Mouse (Mus musculus): ENCODE results near the gene Glce. TPM values are rescaled to one million over a fixed set of nuclear protein-coding genes. Genes with fewer than 3 reads are reported as not detected.

Glce gene
- total RNA-seq, 2 experiments from 2014 or later, result 11.7 TPM

DNA sequence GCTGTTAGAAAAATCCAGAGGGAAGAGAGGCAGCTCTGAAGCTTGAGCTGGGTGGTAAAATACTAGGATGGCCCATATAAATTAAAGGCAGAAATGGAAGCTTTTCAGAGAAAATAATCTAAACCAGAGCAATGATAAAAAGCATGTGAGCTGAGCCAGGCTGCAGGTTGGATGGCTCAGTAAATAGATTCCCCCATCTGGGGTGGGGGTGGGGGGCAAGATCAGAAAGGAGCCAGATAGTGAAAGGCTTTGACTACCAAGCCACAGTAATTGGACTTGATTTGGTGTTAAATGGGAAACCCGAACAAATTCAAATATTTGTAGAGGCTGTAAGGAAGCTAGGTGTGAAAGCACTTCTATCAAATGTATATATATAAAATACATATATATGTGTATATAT is 1.8 kb upstream of the Glce start:
- no peak for DNase-seq
- intact Hi-C loops (cut with DNase I), result loop anchor here (5.0 to 10.0 kb wide), 3 partner anchors 78 to 221 kb away; partner anchors contain the start of genes Anp32a and Kif23

DNA sequence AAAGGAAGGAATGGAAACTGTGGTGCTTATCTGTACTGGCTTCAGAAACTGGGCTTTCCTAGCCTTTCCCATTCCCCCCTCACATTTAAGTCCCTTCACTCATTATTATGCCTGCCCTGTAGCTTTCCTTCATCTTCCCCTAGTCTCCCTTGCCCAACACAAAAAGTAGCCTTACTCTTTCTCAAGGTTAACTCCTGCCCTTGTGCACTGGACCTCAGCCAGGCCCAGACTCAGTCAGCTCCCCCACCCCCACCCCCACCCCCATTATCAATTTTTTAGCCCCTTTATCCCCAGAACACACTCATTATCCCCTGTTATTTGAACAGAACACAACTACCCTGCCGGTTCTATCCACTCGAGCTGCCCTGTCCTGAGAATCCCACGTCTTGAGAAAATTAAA is 1.0 kb upstream of the Glce start:
- no peak for DNase-seq
- intact Hi-C loops (cut with DNase I), result loop anchor here (2.0 to 10.0 kb wide), 4 partner anchors 79 to 221 kb away; partner anchors contain the start of genes Anp32a and Kif23

DNA sequence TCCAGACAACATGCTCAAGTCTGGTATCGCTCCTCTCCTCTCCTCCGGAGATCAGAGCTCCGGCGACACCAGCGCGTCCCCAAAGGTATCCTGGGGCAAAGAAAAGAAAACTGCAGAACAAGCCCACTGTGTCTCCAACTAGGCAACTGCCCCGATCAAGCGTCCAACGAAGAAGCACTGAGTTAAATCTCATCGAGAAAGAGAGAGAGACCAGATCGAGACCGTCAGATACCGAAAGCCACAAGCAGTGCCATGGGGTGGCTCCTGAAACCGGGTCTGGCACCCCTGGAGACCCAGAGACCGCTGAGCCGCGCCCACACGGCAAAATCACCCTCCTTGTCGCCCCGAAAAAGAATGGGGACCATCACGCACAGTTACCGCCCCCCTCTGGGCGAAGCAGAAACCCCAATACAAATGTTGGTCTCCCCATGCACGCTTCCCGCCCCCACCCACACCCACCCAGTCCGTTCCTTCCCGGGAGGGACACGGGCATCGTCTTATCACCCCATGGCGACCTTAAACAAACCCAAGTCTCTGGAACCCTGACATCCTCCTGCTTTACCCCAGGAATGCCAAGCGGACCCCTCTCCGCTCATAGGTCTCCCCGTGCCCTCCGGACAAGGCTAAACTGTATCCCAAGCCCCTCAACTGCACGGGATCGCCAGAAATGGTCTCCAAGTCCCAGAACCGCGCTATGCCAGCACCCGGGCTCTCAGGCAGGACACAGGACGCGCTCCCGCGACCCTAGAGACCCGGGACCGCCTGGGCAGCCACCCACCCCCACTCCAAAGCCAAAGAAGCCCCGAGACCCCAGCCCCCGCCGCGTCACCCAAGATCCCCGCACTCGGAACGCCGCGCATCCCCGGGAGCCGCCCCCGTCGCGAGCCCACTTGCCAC is 656 bp downstream of the Glce start:
- intact Hi-C loops (cut with DNase I), result loop anchor here (2.0 to 10.0 kb wide), 5 partner anchors 81 to 223 kb away; partner anchors contain the start of genes Anp32a and Kif23

DNA sequence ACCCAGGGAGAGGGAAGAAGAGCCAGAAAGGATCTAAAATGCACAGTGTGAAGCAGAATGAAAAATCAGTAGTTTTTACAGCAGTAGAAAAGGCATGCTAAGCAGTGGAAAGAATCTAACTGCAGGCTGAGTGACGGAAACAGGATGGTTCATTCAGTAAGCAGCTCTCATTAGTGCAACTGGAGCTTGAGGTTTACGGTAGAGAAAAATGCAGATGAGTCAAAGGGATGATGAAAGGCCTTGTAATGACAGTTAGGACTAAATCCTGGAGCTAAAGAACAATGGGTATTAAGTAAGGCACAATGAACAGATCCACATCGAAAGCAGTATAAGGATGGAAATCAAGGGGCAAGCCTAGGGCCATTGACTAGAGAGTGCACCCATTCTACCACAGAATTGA is 3.7 kb downstream of the Glce start:
- DNase-seq, result no peak
- intact Hi-C loops (cut with DNase I), result no loop called here

More for the DNA sequence above, 656 bp downstream of the Glce start:
- DNase-seq, result peak; percentile 40

DNA sequence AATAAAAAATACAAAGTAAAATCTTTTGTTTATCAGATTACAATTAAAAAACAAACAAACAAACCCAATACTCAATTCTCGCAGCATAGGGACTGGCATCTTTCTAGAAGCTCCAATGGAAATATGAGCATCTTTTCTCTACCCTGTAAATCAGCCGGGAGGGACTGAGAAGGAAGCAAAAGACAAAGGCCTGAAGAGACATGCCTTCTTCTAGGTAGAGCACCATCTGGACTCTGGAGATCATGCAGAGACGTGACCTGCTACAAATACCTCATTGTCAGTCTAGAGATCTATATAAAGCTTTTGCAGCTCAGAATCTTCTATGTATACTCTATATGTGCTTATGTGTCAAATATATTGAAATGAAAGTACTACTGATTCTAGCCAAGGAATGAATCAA is 6.6 kb downstream of the Glce start:
- intact Hi-C loops (cut with DNase I), result no loop called here
- DNase-seq, result no peak

DNA sequence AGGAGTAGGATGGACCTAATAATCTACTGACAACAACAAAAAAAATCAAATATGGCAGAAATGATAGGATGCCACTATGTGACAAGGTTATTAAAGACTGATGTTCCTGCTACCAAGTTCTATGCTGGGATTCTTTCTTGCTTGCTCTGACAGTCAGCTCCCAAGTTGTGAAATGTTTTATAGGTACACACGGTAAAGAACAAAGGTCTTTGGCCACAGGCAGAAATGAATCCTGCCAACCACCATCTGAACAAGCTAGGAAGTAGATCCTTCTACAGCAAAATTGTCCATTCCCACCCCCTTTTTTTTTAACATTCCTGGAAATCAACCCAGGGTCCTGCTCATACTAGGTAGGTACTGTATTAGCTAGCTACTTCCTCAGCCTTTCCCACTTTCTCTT is 25.9 kb downstream of the Glce start:
- intact Hi-C loops (cut with DNase I), result no loop called here

DNA sequence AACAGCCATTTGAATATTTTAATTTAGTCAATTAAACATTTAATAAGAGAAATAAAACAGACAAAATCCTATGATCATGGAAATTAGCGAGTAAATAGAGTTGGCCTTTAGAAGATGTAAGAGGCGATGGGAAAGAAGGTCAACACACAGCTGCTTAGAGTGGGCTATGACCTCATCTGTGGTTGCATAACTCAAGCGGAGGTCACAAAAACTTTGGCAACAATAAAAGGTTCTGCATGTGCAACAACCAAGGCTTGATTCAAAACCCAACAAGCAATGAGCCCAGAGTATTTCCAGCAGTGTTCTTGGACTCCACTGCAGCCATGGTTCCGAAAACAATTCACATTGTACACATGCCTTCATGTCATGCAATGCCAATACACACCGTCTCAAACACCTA is 30.9 kb downstream of the Glce start:
- DNase-seq, result peak; percentile 16 to 39
- intact Hi-C loops (cut with DNase I), result no loop called here

More for the DNA sequence above, 25.9 kb downstream of the Glce start:
- no peak for DNase-seq

DNA sequence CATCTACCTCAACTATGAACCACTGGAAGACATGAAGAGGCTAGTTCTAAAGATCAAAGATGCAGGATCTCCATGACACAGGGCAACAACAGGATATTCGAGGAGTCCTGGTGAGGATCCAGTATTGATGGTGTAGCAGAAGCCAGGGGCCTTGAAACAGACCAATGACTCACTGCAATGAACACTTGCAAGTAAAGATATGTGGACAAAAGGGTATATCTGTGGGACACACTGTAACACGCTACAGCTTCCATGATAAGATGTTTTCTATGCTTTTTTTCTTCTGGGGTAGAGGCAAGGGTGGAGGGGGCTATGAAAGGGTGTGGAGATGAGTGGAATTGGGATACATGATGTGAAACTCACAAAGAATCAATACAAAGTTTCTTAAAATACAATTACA is 36.9 kb downstream of the Glce start:
- no peak for DNase-seq
- intact Hi-C loops (cut with DNase I), result no loop called here

DNA sequence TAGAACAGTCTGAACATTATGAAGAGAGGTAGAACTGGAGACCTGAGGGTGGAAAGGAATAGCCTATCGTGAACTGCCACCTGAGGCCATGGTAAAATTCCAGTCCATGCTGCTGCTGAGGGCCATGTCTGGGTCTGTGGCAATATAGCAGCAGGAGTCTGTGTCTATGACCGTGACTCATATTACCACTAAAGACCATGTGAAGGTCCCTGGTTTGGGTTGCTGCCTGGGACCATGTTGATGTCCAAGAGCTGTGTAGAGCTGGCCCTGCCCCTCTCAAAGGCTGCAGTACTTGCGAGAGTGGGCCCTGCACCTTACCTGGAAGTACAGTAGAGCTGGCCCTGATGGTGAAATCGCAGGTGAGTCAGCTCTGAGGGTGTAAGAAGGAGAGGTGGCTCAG is 37.6 kb downstream of the Glce start:
- intact Hi-C loops (cut with DNase I), result no loop called here
- DNase-seq, result no peak

DNA sequence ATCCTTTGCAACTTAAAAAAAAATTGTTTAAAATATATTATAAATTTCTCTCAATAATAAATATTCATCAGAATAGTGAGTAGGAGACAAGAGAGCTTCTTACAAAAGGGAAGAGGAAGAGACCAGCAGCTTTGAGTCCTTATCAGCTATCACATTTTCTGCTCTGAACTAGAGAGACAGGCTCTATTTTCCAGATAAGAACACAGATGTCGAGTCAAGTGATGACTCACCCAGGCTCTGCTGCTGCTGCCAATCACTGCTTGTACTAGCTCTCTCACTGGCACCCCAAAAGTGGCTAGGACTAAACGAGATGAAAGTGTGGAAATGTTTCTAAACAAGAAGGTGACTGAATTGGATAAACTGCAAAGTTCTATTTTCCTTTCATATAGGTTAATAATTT is 39.5 kb downstream of the Glce start:
- no peak for DNase-seq
- intact Hi-C loops (cut with DNase I), result no loop called here

DNA sequence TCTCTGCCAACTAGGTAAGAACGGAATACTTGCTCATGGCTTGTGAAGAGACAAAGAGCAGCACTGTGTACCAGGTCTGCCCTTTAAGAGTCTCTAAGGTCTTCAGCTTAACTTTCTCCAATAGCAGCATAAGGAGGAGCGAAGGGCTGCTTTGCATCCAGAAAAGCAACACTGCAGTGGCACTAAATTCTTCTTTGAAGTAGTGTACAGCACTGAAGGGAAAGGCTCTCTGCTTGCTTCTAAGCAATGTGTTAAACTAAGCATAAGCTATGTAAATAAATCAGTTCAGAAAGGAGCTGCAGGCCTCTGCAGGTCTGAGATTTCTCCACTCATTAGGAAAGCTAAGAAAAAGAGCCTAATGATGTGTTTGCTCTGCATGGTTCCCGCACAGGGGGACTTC is 40.9 kb downstream of the Glce start:
- intact Hi-C loops (cut with DNase I), result no loop called here

DNA sequence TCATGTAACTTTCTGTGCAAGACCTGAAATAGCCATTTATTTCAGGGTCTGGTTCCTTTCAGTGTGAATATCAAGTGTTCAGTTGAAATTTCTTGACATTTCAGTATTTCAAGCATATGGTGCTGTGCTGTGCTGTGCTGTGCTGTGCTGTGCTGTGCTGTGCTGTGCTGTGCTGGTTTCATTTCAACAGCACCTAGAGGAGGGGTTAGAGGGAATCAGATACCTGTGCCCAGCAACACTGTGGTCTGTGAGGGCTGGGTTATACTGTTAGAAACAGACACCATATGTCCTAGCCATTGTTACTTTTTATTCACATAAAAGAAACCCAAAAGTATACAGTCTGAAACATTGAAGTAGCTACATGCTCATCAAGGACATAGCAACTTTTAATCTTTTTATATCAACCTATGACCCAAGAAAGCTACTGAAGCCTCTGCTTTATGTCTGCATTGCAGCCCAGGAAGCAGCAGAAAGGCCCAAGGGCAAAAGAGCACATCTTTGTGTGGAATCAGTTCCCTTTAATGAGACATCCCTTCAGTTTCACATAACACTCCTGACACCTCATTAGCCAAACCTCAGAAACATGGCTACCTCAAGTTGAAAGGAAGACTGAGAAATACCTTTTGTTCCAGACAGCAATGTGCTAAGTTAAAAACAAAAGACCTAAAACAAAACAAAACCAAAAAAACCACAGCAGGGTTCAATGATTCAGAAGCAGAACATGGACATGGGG is 42.3 kb downstream of the Glce start:
- intact Hi-C loops (cut with DNase I), result no loop called here

More for the DNA sequence above, 40.9 kb downstream of the Glce start:
- no peak for DNase-seq

DNA sequence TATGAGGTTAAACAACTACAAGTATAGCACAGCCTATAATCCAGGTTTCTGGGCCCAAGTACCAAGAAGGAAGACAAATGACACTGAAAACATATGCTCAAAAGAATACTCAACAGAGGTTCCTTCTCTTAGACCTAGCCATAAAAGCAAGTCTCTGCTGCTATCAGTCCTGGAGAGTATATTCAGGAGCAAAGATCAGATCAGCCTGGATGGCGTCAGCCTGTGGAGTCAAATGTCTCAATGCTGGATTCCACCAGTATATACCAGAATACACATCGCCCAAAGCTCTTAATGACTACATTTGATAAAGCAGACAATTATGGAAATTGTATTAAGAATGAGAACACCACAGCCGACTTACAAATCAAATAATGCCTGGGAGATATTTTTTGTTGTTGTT is 60.2 kb downstream of the Glce start:
- no peak for DNase-seq
- intact Hi-C loops (cut with DNase I), result no loop called here

More for the DNA sequence above, 42.3 kb downstream of the Glce start:
- DNase-seq, result no peak

DNA sequence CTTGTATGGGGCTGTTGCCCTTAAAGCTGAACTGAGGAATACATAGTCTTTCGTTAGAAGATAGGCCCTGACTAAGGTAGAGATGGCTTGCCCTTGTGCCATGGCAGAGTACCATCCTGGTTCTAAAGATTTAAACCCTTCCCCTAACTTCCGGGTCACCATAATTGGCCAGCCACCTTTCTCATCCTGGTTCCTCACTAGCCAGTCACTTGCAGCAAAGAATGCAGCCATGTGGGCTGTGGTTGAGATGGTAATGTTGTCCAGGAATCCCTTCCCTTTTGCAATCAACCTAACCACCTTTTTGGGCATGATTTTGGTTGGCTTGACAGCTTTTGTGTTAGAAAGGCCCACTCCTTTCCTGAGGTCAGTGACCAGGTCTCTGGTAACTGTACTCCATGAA is 62.0 kb downstream of the Glce start:
- intact Hi-C loops (cut with DNase I), result no loop called here
- DNase-seq, result no peak

DNA sequence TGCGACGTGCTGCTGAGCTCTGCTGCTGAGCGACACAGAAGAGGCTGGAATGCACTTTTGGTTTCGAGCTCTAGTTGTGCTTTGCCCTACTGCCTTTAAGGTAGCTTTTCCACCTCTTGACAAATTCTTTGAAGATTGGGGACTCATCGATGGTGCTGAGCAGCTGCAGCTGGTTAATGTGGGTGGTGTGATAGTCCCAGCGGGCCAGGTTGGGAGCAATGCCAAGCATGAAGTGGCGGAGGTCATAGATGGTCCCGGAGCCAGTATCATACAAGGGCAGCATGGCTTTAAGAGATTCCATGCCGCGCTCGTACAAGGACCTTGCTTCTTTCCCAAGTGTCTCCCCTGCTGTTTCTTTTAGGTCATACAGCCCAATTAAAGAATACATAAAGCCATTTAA is 62.5 kb downstream of the Glce start:
- DNase-seq, result peak; percentile 39 to 44
- intact Hi-C loops (cut with DNase I), result no loop called here

DNA sequence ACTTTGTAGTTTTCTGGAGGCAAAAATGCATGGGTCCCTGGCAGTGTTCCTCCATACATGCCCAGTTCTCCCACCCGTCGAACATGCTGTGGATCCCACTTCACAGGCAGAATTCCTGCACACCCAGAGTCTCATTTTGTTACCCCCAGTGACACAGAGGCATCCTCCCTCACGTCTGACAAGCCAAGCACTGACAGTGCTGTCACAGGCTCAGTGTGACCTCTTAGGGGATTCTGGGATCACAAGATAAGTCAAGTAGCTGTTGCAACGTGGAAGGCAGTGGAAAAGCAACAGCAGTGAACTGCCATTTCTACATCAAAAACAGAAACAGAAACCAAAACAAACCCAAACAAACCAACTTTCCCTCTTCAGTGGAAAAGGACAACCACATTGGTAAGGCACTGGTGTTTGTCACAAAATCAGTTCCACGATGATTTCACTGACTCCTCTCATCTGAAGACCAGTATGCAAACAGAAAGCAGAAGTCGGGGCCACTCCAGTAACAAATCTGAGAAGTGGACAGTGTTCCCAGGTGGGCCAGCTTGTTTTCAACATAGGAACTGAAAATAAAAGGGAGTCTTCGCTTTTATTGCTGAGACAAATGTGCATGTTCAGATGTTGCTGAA is 64.5 kb downstream of the Glce start:
- DNase-seq, result no peak
- intact Hi-C loops (cut with DNase I), result no loop called here

DNA sequence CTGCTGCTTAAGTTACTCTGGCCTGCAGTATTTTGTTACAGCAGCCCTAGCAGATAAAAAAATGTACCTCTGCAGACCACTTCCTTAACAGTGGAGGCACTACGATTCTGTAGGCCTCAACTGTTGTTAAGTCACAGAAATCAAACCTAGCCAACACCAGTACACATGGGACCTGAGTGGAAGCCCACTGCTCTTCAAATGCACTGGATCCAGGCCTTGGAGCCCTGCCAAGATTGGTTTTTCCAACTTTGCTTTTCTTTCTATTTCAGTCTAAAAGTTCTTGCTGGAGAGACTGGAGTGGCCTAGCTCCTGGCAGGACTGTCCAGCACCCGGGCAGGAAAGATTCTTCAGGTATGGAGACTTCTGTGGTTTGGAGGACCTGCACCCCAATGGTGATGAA is 66.2 kb downstream of the Glce start:
- intact Hi-C loops (cut with DNase I), result no loop called here
- DNase-seq, result no peak

DNA sequence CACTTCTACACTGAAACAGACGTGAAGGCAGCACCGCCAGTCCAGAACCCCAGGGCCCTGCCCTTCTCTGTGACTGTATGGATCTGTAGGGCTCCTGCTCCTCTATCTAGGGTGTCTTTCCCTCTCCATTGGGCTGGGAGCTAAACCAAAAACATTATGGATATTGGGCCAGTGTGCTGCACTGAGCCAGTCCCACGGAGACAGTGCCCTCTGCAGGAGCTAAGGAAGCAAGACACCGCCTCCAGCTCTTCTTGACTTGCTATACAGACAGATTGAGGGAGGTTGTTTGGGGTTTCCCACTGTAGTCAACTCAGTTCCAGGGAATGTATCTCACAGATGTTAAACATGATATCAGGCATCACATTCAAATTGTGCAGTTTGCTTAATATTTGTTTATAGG is 71.7 kb downstream of the Glce start:
- intact Hi-C loops (cut with DNase I), result no loop called here

DNA sequence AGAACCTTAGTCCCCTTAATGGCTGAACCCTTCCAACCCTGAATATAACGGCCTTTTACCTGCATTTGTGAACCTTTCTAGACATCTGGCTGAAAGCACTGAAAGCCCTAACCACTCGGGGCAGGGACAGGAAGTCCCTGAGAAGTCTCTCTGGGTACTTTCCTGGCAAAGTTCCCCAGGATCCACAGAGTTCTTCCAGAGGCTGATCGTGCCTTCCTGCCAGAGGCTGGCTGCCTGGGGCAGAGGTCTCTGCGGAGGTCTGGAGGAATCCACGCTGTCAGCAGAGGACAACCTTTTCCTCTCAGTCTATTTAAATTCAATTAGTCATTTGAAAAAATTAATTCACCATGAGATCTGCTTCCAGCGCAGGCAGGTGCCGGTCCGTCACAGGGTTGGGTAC is 73.3 kb downstream of the Glce start:
- intact Hi-C loops (cut with DNase I), result no loop called here
- no peak for DNase-seq

More for the DNA sequence above, 71.7 kb downstream of the Glce start:
- no peak for DNase-seq

DNA sequence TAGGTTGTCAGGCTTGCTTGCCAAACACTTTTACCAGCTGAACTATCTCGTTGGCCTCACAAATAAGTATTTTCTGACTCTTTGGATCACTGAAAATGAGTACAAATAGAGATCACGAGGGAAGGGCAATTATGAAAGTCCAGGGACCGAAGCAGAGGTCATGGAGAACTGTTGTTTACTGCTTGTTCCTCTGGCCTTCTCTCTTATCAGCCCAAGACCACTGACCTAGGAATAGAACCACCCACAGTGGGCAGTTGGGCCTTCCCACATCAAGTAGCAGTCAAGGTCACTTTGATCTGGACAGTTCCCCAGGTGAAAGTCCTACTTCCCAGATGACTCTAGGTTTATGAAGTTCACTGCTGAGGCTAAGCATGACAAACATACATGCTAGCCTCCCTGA is 80.3 kb downstream of the Glce start:
- intact Hi-C loops (cut with DNase I), result no loop called here
- DNase-seq, result no peak

DNA sequence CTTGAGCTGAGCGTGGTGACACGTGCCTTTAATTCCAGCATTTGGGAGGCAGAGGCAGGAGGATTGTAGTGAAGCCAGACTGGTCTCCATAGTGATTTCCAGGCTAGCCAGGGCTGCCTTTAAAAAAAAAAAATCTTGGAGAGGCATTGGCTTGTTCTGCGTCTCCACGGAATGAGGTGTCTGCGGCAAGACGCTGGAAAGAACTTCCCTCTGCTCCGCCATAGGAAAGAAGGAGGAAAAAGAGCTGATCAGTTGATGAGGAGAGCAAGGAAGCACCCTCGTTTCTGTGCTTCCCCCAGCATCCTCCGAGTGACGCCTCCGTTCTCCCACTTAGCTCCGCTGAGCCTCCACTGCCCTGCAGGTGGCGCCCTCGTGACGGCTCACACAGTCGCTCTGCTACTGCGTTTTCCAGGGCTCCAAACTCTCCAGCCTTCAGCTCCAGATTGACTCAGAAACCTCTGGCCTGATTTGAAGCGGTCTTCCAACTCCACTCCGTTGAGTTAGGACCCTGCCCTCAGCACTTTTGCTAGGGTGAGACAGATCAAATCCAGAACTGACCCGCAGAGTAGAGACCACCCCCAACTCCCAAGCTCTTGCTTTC is 82.3 kb downstream of the Glce start:
- intact Hi-C loops (cut with DNase I), result loop anchor here (1.0 to 2.0 kb wide), 2 partner anchors 83 to 204 kb away; partner anchors contain the start of gene Glce
- peak; percentile 86 to 94 for DNase-seq
